Mouse (Mus musculus): ENCODE measurements around the gene Disc1. TPM values are rescaled to one million over a fixed set of nuclear protein-coding genes. Genes with fewer than 3 reads are reported as not detected.
A peak's percentile ranks its signal among the peaks of the same experiment; 100 is the strongest.

Disc1 gene
- total and polyA plus RNA-seq, 3 experiments = 1.1 to 2.3 (median 2.2) TPM

DNA sequence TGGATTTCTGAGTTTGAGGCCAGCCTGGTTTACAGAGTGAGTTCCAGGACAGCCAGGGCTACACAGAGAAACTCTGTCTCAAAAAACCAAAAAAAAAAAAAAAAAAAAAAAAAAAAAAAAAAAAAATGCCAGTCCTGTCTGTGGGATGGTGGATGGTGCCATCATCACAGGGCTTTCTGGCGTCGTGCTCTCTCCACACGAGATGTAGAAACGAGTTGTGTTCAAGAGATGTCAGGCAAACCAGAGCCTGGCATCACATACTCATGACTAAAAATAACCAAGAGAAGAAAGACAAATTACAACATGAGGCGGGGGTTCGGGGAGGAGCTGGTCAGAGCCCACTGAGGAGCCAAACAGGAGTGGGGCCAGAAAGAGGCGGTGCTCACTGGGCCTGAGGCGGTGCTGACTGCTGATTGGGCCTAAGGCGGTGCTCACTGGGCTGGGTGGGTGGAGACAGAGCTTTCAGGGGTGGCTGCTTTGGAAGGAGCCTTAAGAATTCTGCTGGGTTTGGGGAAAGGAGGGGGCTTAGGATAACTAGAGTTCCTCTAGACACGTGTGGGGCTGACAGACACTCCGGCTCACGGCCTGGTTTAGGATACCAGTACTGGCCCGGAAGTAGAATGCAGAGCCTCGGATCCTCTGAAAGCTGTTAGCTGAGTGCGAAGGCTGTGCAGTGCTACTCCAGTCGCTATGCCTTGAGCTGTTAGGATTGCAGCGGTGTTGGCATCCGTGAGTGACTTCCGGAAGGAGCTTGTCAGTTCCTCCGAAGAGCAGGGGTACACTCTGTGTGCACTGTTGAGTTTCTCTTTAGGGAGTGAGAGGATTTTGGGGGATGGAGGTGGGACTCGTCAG lies 37.1 kb downstream of the Disc1 start:
- intact Hi-C loops (cut with DNase I) = no loop called here
- peaks cover 3% of the 10 kb centered on the region for H3K4me1 ChIP-seq (ENCODE audit: control insufficient read depth, insufficient read depth, low read length)
- 67% methylated on average over 21 of the region's 21 CpGs for WGBS
- H3K9ac ChIP-seq (ENCODE audit: low read depth, low read length) = no peak overlapping the region
- no peak for TF ChIP-seq CTCF (IDR thresholded peaks at IDR 0.05)
- no peaks in the 10 kb centered on the region for H3K27me3 ChIP-seq (ENCODE audit: control insufficient read depth, insufficient read depth, low read length)
- H3K27ac ChIP-seq = peak overlapping the region; percentile 36
- peak; percentile 72 to 80 for DNase-seq
- no peaks in the 10 kb centered on the region for H3K79me2 ChIP-seq (replicated peaks; ENCODE audit: control insufficient read depth, insufficient read depth, low read length)
- peak overlapping the region; percentile 16; the same call in 1 of the 2 replicates for H3K4me3 ChIP-seq
- no peaks in the 10 kb centered on the region for H3K36me3 ChIP-seq (ENCODE audit: control insufficient read depth, insufficient read depth, low read length)

DNA sequence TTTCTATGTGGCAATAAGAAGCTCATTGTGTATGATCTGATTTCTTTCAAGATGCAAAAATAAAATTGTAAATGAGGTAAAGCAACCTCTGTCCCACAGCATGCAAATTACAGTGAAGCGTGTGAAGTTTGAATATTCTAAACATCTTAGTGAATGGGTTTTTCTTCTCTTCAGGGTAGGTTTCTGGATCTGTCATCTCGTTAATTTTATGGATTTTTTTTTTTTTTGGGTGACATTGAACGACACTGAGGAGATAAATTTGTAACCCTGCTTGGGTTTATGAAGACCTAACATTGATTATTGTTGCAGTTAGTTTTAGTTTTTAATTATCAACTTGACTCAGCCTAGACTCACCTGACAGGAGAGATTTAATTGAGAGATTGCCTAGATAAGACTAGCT lies 43.1 kb downstream of the Disc1 start:
- H3K36me3 ChIP-seq (ENCODE audit: control insufficient read depth, insufficient read depth, low read length) = no peaks in the 10 kb centered on the region
- no peak overlapping the region for H3K9ac ChIP-seq (ENCODE audit: low read depth, low read length)
- intact Hi-C loops (cut with DNase I) = no loop called here
- H3K4me3 ChIP-seq = no peak overlapping the region
- TF ChIP-seq EP300 (IDR thresholded peaks at IDR 0.05; ENCODE audit: insufficient read depth, low read depth, low read length) = no peak
- no peak for TF ChIP-seq CTCF (IDR thresholded peaks at IDR 0.05)
- TF ChIP-seq POLR2A (IDR thresholded peaks at IDR 0.05; ENCODE audit: insufficient read depth, low read depth, low read length) = no peak
- no peak for DNase-seq
- H3K27me3 ChIP-seq (ENCODE audit: control insufficient read depth, insufficient read depth, low read length) = no peaks in the 10 kb centered on the region
- H3K27ac ChIP-seq = no peak overlapping the region
- 93% methylated on average over 3 of the region's 3 CpGs for WGBS
- peaks cover 5% of the 10 kb centered on the region for H3K4me1 ChIP-seq (ENCODE audit: control insufficient read depth, insufficient read depth, low read length)
- H3K79me2 ChIP-seq (replicated peaks; ENCODE audit: control insufficient read depth, insufficient read depth, low read length) = no peaks in the 10 kb centered on the region

GRCm38 (mm10) chr8:125098050-125098449 lies 44.1 kb downstream of the Disc1 start:
- Histone ChIP-seq H3K4me1 (ENCODE audit: control insufficient read depth, insufficient read depth, low read length) (peaks cover 8% of the 10 kb centered on the region), H3K79me2 (replicated peaks; ENCODE audit: control insufficient read depth, insufficient read depth, low read length) (no peaks in the 10 kb centered on the region), H3K27ac (no peak overlapping the region), H3K36me3 (ENCODE audit: control insufficient read depth, insufficient read depth, low read length) (no peaks in the 10 kb centered on the region), H3K27me3 (ENCODE audit: control insufficient read depth, insufficient read depth, low read length) (no peaks in the 10 kb centered on the region), H3K9ac (ENCODE audit: low read depth, low read length) (no peak overlapping the region), H3K4me3 (no peak overlapping the region)
- TF ChIP-seq EP300 (IDR thresholded peaks at IDR 0.05; ENCODE audit: insufficient read depth, low read depth, low read length) (no peak), CTCF (IDR thresholded peaks at IDR 0.05) (no peak)
- 43% methylated on average over 5 of the region's 5 CpGs for WGBS
- intact Hi-C loops (cut with DNase I) = no loop called here
- DNase-seq = peak in 1 of 2 experiments; percentile 16

DNA sequence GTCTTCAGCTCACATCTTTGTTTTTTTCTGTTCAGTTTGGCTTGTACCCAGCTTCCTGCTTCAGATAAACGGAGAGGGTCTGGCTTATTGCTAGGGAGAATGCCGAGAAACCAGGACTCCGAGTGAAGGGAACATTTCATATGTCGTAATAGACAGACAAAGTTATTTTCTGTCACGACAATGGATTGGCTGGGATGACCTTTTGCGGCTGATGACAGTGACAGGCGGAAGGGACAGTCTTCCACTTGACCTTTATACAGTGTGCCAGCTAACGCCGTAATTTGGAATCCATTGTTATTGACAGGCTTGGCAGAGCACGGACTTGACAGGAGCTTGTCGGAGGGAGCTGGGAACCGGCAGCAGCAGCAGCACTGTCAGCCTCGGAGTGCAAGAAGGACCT lies 48.3 kb downstream of the Disc1 start:
- Histone ChIP-seq H3K79me2 (replicated peaks; ENCODE audit: control insufficient read depth, insufficient read depth, low read length) (no peaks in the 10 kb centered on the region), H3K4me1 (ENCODE audit: control insufficient read depth, insufficient read depth, low read length) (peaks cover 5% of the 10 kb centered on the region), H3K27ac (peak overlapping the region; percentile 60), H3K36me3 (ENCODE audit: control insufficient read depth, insufficient read depth, low read length) (no peaks in the 10 kb centered on the region), H3K4me3 (peak overlapping the region; percentile 1; the same call in 1 of the 2 replicates), H3K27me3 (ENCODE audit: control insufficient read depth, insufficient read depth, low read length) (no peaks in the 10 kb centered on the region), H3K9ac (ENCODE audit: low read depth, low read length) (peak overlapping the region; percentile 22; the same call in 1 of the 2 replicates)
- DNase-seq = peak; percentile 41 to 46
- TF ChIP-seq EP300 (IDR thresholded peaks at IDR 0.05; ENCODE audit: insufficient read depth, low read depth, low read length) (no peak), POLR2A (IDR thresholded peaks at IDR 0.05; ENCODE audit: insufficient read depth, low read depth, low read length) (no peak)
- 13% methylated on average over 13 of the region's 13 CpGs for WGBS
- intact Hi-C loops (cut with DNase I) = no loop called here

DNA sequence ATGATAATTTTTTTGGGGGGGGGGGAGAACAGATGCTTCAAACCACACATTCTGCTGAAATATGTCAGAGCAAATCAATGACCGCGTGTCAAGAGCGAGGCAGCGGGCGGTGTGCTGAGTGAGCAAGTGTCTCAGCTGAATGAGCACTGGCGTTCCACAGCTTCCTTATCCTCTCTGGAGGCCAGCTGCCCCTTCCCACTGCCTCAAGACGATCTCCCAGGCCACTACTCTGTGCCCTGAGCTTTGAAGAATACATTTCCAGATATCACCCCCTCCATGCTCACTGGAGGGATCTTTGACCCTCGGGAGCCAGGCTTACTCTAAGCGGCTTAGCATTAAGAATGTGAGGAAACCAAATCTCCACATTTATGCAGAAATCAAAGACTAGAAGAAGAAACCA lies 59.2 kb downstream of the Disc1 start:
- intact Hi-C loops (cut with DNase I) = no loop called here
- DNase-seq = no peak
- Histone ChIP-seq H3K79me2 (replicated peaks; ENCODE audit: control insufficient read depth, insufficient read depth, low read length) (no peaks in the 10 kb centered on the region), H3K36me3 (ENCODE audit: control insufficient read depth, insufficient read depth, low read length) (no peaks in the 10 kb centered on the region), H3K9ac (ENCODE audit: low read depth, low read length) (no peak overlapping the region), H3K4me1 (ENCODE audit: control insufficient read depth, insufficient read depth, low read length) (no peaks in the 10 kb centered on the region), H3K4me3 (no peak overlapping the region), H3K27ac (no peak overlapping the region), H3K27me3 (ENCODE audit: control insufficient read depth, insufficient read depth, low read length) (no peaks in the 10 kb centered on the region)
- TF ChIP-seq POLR2A (IDR thresholded peaks at IDR 0.05; ENCODE audit: insufficient read depth, low read depth, low read length) (no peak), EP300 (IDR thresholded peaks at IDR 0.05; ENCODE audit: insufficient read depth, low read depth, low read length) (no peak), CTCF (IDR thresholded peaks at IDR 0.05) (no peak)
- WGBS = 70% methylated on average over 9 of the region's 9 CpGs

DNA sequence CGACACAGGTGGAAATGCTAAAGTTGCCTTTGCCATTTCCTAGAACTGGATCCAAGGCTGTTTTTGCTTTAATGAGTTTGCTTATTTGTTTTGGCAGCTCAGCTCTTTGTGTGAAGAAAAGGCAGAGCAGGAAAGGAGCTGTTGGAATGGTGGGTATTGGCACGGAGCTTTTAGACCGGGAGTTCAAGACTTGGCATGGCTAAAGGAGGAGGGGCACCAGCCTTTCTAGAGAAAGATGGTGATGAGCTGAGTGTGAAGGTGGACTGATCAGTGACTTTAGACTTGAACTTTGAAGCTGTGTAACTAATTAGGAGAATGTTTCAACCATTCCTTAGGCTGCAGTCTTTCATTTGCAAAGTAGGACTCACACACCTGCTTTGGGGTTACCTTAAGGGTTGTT lies 59.8 kb downstream of the Disc1 start:
- H3K27ac ChIP-seq = no peak overlapping the region
- no peak for DNase-seq
- H3K4me1 ChIP-seq (ENCODE audit: control insufficient read depth, insufficient read depth, low read length) = no peaks in the 10 kb centered on the region
- H3K36me3 ChIP-seq (ENCODE audit: control insufficient read depth, insufficient read depth, low read length) = no peaks in the 10 kb centered on the region
- intact Hi-C loops (cut with DNase I) = loop anchor here (2.0 kb wide), 1 partner anchor 45 kb away; no protein-coding TSS in a partner anchor
- no peak overlapping the region for H3K4me3 ChIP-seq
- no peaks in the 10 kb centered on the region for H3K79me2 ChIP-seq (replicated peaks; ENCODE audit: control insufficient read depth, insufficient read depth, low read length)
- WGBS = 43% methylated on average over 3 of the region's 3 CpGs
- no peaks in the 10 kb centered on the region for H3K27me3 ChIP-seq (ENCODE audit: control insufficient read depth, insufficient read depth, low read length)
- H3K9ac ChIP-seq (ENCODE audit: low read depth, low read length) = no peak overlapping the region
- no peak for TF ChIP-seq POLR2A (IDR thresholded peaks at IDR 0.05; ENCODE audit: insufficient read depth, low read depth, low read length)
- no peak for TF ChIP-seq CTCF (IDR thresholded peaks at IDR 0.05)
- TF ChIP-seq EP300 (IDR thresholded peaks at IDR 0.05; ENCODE audit: insufficient read depth, low read depth, low read length) = no peak

Data from heart, adult 2 months (tissue).